Mouse (Mus musculus): ENCODE data around the gene Arhgef15.
"Not testable (repeated sequence)": the region's sequence is repeated elsewhere in the genome, so short reads cannot be mapped to it uniquely, and the experiment has no call there.

Arhgef15 gene

DNA sequence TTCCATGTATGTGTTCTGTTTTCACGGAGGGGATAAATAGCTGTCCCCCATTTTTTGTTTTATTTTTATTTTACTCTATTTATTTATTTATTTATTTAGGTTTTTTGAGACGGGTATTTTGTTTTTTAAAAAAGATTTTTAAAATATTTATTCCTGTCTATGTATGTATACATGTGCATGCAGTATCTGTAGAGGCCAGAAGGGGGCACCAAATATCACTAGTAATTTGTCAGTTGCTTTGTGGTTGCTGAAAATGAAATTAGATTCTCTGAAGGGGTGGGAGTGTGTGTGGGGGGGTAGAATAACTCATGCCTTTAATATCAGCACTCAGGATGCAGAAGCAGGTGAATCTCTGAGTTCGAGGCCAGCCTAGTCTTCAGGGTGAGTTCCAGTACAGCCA, 8.6 kb upstream of the Arhgef15 start:
- DNase-seq (ENCODE audit: low spot score in 2 of 2): peak in 1 of 2 experiments; percentile 65

DNA sequence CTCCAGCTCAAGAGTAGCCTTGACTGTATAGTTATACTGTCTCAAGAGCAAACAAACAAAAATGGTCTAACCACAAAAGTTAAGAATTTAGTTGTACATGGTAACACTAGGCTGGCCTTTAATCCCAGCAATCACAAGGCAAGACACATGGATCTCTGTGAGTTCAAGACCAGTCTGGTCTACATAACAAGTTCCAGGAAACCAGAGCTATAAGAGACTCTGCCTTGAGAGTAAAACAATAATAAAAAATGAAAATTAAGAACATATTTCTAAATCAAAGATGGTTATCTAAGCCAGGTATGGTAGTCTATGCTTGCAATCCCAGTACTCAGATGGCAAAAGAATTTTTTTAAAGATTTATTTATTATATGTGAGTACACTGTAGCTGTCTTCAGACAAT, 7.8 kb upstream of the Arhgef15 start:
- no peak for DNase-seq (ENCODE audit: low spot score in 2 of 2)

DNA sequence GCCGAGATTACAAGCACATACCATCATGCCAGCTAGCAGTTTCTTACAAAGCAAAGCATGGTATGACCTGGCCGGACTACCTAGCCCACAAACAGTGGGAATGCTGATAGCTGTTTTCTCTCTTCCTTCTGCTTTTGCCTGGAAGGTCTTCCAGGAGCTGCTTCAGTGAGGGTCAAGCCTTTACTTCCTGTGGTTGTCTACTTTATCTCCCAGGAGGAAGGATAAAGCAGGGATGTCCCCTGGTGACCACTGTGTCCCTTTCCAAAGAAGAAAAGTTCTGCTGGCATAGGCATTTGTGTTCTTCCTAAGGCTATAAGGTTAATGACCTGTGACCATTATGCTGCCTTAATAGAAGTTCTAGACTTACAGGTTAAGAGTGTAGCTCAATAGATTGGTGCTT, 6.1 kb upstream of the Arhgef15 start:
- no peak for DNase-seq (ENCODE audit: low spot score in 2 of 2)

DNA sequence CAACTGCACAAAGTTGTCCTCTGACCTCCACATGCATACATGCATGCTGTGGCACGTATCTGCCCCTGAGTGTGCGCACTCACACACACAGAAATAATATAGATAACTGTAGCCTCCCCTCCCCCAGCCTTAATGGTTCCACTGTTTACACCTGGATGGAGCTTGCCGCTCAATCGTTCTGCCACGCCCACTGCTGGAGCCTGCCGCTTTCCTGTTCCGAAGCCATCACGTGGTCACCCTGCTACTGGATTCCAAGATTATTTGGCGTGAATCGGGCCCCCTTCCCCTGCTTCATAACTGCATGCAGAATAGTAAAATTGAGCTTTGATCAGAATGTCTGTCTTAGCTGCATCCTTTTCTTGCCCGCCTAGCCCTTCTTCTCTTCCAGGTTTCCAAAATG, 4.9 kb upstream of the Arhgef15 start:
- DNase-seq (ENCODE audit: low spot score in 2 of 2): not testable (repeated sequence)

DNA sequence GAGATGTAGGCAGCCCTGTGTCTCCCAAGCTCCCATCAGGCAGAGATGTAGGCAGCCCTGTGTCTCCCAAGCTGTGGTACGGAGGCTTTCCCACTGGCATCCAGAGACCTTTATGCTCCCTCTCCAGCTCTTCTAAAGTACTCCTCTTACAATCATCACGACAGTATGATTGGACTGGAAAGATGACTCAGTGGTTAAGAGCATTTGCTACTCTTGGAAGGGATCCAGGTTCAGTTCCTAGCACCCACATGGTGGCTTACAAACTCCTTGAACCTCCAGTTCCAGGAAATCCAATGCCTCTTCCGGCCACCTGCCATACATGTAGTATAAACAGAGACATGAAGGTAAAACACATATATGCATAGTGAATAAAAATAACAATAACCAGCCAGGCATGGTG, 4.3 kb upstream of the Arhgef15 start:
- no peak for DNase-seq (ENCODE audit: low spot score in 2 of 2)

DNA sequence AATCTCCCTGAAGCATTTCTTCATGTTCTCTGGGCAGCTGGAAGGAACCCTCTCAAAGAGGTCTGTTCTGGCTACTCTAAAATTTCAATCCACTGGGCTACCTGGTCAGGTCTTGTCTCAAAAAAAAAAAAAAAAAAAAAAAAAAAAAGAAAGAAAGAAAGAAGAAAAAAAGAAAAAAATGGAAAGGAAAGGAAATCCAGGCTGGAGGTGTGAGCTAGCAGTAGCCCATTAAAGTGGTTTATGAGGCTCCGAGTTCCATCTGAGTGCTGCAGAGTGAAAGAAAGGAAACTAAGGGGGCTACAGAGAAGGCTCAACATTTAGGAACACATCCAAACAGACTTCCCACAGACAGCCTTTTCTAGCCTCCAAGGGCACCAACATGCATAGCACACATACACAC, 691 bp upstream of the Arhgef15 start:
- no peak for DNase-seq (ENCODE audit: low spot score in 2 of 2)

DNA sequence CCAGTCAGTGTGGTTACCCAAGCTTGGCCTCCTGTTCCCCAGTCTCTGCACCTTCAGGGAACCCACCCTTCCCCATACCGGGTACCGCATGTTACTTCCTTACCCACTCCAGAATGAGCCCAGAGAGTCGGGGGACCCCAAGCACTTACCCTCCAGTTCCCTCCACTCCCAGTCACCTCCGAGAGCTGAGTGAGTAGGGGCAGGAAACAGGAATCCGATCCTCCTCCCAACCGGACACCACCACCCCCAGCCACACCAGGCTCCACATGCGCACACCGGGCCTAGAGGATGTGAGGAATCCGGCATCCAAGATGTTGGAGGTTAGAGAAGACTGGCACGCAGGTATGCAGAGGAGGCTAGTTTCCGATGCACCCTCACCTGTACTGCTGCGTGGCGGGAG, 583 bp downstream of the Arhgef15 start:
- peak; percentile 48 to 71 for DNase-seq (ENCODE audit: low spot score in 2 of 2)

DNA sequence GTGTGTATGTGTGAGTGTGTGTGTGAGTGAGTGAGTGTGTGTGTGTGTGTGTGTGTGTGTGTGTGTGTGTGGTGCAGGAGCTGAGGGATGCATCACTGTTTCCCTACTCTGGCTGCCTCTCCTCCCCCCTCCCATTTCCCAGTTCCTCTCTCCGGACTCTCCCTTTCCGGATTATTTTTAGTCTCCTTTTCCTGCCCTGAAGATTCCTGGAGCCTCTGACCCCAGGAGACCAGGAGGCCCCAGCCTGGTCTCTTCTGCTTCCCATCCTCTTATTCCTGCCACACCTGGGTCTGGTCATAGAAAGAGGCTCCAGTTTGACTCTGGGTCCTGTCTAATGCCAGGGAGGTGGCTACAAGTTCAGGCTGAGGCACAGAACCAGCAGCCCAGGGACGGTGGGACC, 1.2 kb downstream of the Arhgef15 start:
- DNase-seq (ENCODE audit: low spot score in 2 of 2): peak; percentile 66 to 85

DNA sequence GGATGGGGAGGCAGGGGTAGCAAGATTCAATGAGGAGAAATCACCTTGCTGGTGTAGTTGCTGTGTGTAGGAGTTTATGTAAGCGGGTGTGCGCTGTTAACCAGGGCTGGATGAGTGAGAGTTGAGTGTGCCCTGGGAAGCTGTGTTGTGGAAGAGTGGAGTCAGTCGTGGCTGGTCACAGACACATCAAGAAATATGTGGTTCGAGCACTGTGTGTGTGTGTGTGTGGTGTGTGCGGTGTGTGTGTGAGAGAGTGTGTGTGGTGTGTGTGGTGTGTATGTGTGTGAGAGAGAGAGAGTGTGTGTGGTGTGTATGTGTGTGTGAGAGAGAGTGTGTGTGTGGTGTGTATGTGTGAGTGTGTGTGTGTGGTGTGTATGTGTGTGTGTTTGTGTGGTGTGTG, 1.8 kb downstream of the Arhgef15 start:
- DNase-seq (ENCODE audit: low spot score in 2 of 2): no peak

DNA sequence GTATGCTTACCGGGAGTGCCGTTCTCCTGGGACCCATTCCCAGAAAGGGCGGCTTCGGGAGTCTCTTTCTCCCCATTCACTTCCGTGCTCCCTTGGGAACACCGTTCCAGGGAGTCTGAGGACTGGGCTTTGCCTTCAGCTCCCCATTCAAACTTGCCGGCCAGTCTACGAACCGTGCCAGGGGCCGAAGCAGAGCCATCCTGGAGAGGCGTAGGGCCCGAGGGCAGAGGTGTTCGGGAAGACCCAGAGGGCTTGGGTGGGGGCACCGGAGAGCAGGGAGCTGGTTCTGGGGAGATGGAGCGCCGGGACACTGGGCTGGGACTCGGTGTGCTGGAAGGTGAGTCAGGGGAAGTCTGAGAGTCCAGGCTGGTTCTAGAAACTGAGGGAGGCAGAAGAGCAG, 2.9 kb downstream of the Arhgef15 start:
- no peak for DNase-seq (ENCODE audit: low spot score in 2 of 2)

DNA sequence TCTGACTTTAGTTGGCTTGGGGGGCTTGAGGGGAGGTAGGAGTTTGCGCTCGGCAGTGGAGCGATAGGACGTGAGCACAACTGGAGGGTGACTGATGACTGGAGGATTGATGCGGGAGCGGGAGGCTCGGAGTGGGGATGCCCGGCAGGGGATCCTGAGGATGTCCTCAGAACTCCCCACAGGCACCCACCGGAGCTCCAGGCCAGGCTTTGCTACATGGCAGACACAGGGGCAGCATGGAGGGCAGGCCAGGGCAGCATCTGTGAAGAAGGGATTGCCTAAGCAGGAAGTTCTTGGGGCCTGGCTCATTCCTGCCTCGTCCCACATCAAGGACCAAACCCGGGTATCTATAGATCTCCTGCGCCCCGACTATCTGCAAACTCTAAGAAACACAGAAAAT, 3.4 kb downstream of the Arhgef15 start:
- no peak for DNase-seq (ENCODE audit: low spot score in 2 of 2)

DNA sequence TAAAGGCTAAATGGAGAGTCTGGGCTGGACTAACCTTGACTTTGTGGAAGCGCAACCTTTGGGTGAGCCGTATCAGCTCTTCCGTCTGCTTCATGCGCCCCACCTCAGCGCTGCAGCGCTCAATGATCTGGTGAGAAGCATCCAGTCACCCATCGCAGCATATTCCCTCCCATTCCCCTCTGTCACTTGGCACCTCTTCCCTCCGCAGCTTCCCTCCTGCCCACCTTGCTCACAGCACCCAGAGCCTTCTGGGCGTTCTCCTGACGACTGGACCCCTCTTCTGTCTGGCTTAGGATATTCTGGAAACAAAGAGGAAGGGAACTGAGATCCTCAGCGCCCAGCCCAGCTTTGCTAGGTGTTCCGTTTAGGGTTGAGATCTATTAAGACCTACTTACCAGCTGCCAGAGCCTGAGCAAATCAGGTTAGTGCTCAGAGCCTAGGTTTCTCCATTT, 9.7 kb downstream of the Arhgef15 start:
- DNase-seq (ENCODE audit: low spot score in 2 of 2): no peak

DNA sequence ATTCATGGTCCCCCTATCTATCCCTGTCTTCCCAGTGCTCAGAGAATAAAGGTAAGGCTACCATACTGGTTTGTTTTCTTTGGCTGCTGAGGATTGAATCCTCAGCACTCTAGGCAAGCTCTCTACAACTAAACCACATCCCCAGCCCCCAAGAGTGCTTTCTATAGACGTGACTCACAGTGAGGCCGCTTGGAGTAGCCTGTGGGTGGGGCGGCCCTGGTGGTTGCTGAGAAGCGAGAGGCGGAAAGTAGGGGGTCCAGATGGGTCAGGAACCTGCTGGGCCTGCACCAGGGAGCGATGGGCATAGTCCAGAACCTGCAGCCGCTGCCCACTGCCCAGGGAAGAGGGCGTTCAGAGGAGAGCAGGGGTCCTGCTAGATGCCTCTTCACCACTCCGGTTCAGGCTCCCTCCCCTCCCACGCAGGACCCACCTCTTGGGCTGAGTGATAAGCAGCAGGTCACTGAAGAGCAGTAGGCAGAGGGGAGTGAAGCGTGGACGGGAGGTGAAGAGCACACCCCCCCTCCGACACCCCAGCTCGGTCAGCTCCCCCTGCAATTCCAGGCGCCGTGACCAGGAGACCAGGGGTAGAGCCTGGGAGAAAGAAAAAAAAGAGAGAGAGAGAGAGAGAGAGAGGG, 10.4 kb downstream of the Arhgef15 start:
- no peak for DNase-seq (ENCODE audit: low spot score in 2 of 2)

DNA sequence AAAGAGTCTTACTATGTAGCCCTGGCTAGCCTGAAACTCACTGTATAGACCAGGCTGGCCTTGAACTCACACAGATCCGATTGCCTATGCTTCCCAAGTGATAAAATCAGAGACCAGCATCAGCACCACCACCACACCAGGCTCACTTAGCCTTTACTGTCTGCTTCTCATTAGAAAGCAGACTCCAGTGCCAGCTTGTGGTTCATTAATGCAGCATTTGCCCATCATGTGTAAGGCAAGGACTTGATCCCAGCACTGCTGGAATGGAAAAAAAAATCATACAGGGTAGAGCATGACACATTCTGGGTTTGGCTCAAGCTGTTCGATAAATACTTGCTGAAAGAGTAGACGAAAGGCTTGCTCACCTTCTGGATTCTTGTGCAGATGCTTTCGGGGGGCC, 11.3 kb downstream of the Arhgef15 start:
- no peak for DNase-seq (ENCODE audit: low spot score in 2 of 2)

DNA sequence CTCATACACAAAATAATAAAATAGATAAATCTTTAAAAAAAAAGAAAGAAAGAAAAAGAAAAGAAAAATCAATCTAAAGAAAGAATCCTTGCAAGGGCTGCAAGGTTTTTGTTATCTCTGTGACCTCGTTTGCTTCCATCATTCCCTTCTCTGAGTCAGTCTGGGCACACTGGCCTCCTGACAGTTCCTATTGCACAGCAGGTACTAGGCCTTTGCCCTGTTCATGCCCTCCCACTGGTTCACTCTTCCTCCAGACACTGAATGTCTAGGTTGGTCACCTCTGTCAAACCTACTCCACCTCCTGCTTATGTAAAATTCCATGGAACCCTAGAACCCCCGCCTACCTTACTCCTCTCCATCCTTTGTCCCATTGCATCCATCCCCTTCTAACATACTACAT, 12.0 kb downstream of the Arhgef15 start:
- no peak for DNase-seq (ENCODE audit: low spot score in 2 of 2)

DNA sequence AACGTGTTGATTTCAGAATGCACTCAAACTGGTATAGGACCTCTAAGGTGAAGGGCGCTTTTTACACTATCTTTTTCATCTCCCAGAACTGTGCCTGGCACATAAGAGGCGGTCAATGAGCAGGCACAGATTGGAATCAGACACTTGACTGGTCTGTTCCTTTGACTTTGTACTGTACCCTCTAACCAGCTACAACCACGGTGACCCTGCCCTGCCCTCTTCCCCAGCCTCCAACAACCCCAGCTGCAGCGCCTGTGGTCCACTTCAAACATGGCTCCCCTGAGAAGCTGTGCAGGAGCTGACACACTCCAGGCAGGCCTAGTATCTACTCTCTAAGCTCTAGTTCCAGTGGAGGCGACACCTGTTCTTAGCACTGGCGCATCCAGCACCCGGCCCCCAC, 14.5 kb downstream of the Arhgef15 start:
- no peak for DNase-seq (ENCODE audit: low spot score in 2 of 2)

DNA sequence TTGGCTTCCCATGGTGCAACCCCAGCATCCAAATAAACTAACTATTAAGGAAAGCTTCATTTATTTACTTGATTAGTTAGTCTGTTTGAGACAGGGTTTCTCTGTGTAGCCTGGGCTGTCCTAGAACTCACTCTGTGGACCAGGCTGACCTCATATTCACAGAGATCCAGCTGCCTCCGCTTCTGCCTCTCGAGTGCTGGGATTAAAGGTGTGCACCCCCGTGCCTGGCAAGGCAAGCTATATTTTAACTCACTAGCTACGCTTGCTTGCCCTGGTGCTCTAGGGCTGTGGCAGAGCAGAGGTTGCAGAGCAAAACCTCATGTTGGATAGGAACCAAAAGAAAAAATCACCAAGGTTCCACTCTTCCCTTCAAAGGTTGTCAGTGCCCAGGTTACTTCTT, 16.8 kb downstream of the Arhgef15 start:
- DNase-seq (ENCODE audit: low spot score in 2 of 2): no peak

DNA sequence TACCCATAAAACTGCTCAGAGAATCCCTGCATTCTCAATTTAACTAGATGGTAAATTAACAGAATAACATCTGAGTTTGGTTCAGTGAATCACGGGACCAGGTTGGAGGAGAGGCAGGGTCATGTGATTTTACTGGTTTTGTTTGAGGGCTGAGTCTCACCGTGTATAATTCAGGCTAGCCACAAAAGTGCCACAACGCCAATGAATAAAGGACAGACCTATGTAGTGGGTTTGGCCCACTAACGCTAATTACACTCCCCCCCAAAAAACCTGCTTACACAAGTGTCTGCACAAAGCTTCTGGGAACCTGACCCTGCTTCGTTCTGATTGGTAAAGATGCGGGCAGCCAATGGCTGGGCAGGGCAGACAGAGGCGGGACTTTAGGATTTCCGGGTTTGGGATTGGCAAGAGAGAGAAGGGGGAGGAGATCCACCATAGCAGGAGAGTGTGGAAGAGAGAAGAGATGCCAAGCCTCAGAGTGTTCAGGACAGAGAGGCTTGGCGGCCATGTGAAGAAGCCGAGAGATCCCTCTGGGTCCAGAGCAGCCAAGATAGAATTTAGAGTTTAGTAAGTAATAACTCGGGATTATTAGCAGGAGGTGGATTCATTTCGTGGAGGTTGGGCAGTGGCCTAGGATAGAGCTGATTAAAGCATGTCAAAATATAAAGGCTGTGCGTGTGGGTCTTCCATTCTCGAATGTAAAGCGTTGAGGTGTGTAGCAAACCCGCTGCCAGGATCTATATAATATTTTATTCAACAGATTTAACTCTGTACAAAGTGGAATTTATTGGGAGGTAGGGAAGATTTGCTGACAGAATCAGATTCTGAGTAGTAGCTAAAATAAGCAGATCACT, 17.6 kb downstream of the Arhgef15 start:
- peak; percentile 92 to 95 for DNase-seq (ENCODE audit: low spot score in 2 of 2)

DNA sequence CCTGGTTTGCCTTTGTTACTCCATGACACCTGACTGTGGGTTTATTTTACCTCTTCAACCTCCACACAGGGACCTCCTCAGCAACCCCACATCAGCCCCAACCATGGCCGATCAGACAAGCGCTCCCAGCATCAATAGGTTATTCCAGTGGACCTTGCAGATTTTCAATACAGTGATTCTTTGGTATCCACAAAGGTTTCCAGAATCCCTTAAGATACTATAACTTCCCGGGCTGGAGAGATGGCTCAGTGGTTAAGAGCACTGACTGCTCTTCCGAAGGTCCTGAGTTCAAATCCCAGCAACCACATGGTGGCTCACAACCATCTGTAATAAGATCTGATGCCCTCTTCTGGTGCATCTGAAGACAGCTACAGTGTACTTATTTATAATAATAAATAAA, 20.3 kb downstream of the Arhgef15 start:
- not testable (repeated sequence) for DNase-seq (ENCODE audit: low spot score in 2 of 2)

DNA sequence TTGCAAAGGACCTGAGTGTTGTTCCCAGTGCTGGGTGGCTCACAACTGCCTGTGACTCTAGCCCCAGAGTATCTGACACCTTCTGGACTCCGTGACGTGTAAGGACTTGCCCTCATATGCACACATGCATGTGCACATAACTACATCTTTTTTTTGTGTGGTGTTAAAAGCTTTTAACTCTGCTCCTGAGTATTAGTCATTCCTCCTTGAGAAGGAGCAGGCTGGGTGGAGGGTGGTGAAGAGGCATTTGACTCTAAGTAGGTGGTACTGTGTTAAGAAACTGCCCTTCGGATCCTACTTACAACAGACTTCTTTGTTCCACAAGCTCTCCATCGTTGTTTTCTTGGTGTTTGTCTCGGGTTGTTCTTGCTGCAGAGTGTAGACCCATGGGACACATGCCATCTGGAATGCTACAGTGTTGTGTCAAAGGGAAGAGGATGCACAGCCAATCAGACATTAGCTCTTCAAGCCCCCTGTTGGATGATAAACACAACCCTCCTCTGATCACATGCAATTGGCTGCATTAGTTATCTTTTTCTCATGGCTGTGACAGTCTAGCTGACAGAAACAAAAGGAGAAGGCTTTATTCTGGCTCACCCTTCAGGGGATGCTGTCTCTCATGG, 23.3 kb downstream of the Arhgef15 start:
- DNase-seq (ENCODE audit: low spot score in 2 of 2): no peak

DNA sequence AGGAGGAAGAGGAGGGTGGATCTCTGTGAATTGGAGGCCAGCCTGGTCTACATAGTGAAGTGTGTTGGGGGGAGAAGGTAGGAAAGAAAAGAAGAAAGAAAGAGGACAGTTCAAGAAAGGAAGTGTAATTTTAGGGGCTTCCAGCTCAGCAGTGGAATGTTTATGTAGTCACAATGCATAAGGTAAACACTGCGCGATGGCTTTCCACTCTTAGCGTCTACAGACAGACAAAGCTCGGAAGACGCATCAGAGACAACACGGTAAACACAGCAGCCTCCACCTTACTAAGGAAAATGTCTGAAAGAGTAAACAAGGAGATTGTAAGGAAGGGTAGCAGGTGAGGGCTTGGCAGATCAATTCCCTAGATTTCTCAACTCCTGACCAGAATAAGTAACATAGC, 27.3 kb downstream of the Arhgef15 start:
- DNase-seq (ENCODE audit: low spot score in 2 of 2): no peak

DNA sequence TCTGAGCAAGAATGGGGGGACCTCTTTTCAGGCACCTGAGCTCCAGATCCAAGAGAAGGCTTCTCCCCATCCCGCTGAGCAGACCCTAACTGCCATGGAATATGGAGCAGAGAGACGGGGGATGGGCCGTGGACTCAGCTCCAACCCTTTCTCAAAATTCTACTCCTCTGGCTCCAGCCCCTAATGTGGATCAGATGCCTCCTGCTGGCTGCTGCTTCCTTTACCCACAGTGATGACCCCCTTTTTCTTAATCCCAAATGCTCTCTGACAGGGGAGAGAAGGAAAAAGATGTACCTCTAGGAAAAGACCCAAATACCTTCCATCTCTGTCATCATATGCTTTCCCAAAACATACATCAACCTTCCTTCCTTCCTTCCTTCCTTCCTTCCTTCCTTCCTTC, 30.3 kb downstream of the Arhgef15 start, which contains the start of gene Odf4:
Odf4 (minus strand) TSS at position 101 of the 400 bp plus-strand sequence.
- DNase-seq (ENCODE audit: low spot score in 2 of 2): no peak

DNA sequence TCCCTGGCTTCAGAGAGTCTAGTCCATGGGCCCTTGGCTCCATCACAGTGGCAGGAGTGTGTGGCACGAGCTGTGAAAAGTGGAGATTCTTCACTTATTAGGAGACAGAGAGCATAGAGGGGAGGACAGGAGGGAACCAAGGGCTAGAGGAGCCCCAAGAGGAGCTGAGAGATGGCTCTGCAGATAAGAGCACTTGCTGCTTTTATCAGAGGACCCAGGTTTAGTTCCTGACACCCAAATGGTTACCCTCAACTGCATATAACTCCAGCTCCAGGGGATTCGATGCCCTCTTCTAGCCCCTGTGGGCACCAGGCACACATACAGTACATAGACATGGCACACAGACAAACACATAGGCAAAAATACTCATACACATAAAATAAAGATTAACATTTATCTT, 32.5 kb downstream of the Arhgef15 start:
- no peak for DNase-seq (ENCODE audit: low spot score in 2 of 2)
